Mouse (Mus musculus): ENCODE data around the gene Nsun2.

DNA sequence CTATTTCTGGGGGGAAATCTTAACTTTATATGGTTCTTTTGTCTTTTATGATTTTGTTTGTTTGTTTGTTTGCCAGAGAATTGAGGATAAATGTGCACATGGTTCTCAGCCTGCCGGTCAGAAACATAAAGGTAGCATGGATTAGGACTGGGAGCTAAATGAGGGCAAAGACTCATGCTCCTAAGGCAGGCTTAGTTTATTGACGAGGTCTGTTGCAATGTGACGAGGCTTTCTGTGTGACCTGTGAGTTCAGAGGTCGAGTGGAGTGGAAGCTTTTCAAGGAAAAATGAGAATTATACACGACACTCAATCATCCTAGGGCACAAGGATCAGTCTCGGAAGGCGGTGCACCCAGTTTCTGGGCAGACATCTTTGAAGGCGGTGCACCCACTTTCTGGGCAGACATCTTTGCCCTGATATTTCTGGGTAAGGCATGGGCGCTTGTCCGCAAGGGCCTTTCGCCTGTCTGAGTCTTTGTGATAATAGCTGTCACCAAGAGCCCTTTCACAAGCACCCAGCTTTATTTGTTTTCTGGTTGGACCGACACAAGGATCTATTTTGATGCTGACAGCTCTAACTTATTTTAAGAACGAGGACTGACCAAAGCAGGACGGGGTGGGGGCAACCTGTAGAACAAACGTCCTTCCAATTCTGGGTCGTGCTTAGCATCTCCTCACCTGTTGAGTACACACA lies 14.1 kb downstream of the Nsun2 start:
- TF ChIP-seq EP300 (IDR thresholded peaks at IDR 0.05; ENCODE audit: low read depth) (no peak), CTCF (IDR thresholded peaks at IDR 0.05; ENCODE audit: low read depth) (no peak)
